Mouse (Mus musculus) small intestine, adult 2 months (tissue): ENCODE measurements around the gene Ncam1.

Experiments used
- CTCF ChIP-seq: fragments of 200-500 bp; IDR thresholded peaks from 2 replicates; pipeline ENCODE4 v1.5.1; 2012; ENCODE audit warnings: low read depth, mild to moderate bottlenecking, control low read depth, inconsistent platforms, low read length, moderate library complexity, mixed read lengths; ENCODE audit not compliant: insufficient replicate concordance, insufficient read length; ENCODE audit errors: extremely low read depth
- POLR2A ChIP-seq: fragments of 200-500 bp; IDR thresholded peaks from 2 replicates; pipeline ENCODE4 v1.6.1; 2012; ENCODE audit warnings: low read depth, mild to moderate bottlenecking, control low read depth, inconsistent platforms, low read length, moderate library complexity

- TF ChIP-seq POLR2A (no peak), CTCF (no peak)
Observed at GRCm38 (mm10) chr9:49757582-49757981, 41.1 kb downstream of the Ncam1 start.
